Mouse (Mus musculus): ENCODE results near the gene Hmga2. TPM values are rescaled to one million over a fixed set of nuclear protein-coding genes. Genes with fewer than 3 reads are reported as not detected.

Hmga2 gene
- total and polyA plus RNA-seq, 3 experiments = 0.15 TPM; not detected in 2

DNA sequence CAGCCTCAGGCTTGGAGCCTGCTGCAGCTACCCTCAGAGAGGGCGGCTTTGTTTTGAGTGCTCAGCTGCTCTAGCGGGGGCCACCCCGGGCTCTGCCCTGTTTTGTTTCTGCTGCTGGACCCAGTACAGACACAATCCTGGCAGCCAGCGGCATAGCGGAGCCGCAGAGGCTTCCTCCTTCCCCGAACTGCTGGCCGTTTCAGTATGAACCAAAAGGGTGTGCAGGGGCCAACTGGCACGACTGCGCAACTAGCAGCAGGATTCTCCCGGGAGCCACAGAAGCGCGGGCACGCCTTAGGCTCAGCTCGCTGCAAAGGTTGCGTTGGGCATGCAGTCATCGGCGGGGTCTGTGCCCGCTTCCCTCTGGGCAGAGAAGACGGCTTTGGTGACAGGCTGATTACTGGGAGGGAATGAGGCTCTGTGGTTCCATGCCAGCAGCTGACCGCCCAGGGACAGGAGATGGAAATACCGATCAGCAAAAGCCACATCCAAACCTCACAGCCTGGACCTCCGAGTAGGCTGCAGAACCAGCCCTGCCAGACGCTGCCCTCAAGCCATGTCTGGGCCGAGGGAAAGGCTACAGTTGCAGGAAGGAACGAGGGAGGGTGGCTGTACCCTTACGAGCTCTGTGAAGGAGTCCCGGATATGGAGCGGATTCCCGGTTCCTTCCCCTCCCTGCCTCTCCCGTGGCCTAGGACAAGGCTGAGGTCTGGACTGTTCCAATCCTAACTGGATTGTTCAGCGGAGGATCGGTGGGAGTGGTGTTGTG lies 47.7 kb downstream of the Hmga2 start:
- DNase-seq (ENCODE audit: low read depth, low spot score) = no peak
- Histone ChIP-seq H3K79me2 (ENCODE audit: control insufficient read depth, insufficient read depth, low read length, poor library complexity) (no peaks in the 10 kb centered on the region), H3K9me3 (replicated peaks; ENCODE audit: insufficient read depth, low read length) (no peaks in the 10 kb centered on the region), H3K27ac (ENCODE audit: control insufficient read depth, low read depth, low read length) (no peak overlapping the region), H3K4me3 (ENCODE audit: control insufficient read depth in 1 of 2, insufficient read depth in 1 of 2, low read depth in 2 of 2, low read length in 2 of 2) (no peak overlapping the region), H3K36me3 (ENCODE audit: control insufficient read depth in 1 of 2, insufficient read depth in 2 of 2, low read length in 2 of 2) (no peaks in the 10 kb centered on the region), H3K27me3 (ENCODE audit: control insufficient read depth in 1 of 2, insufficient read depth in 2 of 2, low read length in 2 of 2) (no peaks in the 10 kb centered on the region), H3K9ac (ENCODE audit: control insufficient read depth, low read depth, low read length, poor library complexity, severe bottlenecking) (no peak overlapping the region), H3K4me1 (ENCODE audit: control insufficient read depth in 1 of 2, insufficient read depth in 2 of 2, low read length in 2 of 2) (no peaks in the 10 kb centered on the region)
- TF ChIP-seq MAFK (IDR thresholded peaks at IDR 0.05; ENCODE audit: borderline replicate concordance, low read depth, low read length) = no peak
- TF ChIP-seq CHD1 (IDR thresholded peaks at IDR 0.05; ENCODE audit: low read depth, low read length) = no peak
- TF ChIP-seq TCF12 (IDR thresholded peaks at IDR 0.05; ENCODE audit: low read depth, low read length) = no peak
- TF ChIP-seq MYB (IDR thresholded peaks at IDR 0.05; ENCODE audit: low read depth, low read length) = no peak
- TF ChIP-seq NELFE (IDR thresholded peaks at IDR 0.05; ENCODE audit: low read depth, low read length) = no peak
- no peak for TF ChIP-seq USF2 (IDR thresholded peaks at IDR 0.05; ENCODE audit: borderline replicate concordance in 1 of 2, insufficient read depth in 1 of 2, low read depth in 1 of 2, low read length in 2 of 2)
- no peak for TF ChIP-seq MXI1 (IDR thresholded peaks at IDR 0.05; ENCODE audit: low read depth, low read length)
- no peak for TF ChIP-seq MEF2A (IDR thresholded peaks at IDR 0.05; ENCODE audit: extremely low read depth, insufficient replicate concordance, low read depth, low read length, poor library complexity, severe bottlenecking)
- no peak for TF ChIP-seq ZMIZ1 (IDR thresholded peaks at IDR 0.05; ENCODE audit: low read depth, low read length)
- TF ChIP-seq POLR2AphosphoS5 (IDR thresholded peaks at IDR 0.05; ENCODE audit: borderline replicate concordance, low read depth, low read length) = no peak
- no peak for TF ChIP-seq ETS1 (IDR thresholded peaks at IDR 0.05; ENCODE audit: low read depth, low read length)
- TF ChIP-seq JUND (IDR thresholded peaks at IDR 0.05; ENCODE audit: low read depth, low read length) = no peak
- TF ChIP-seq SIN3A (IDR thresholded peaks at IDR 0.05; ENCODE audit: low read length) = no peak
- no peak for TF ChIP-seq MAX (IDR thresholded peaks at IDR 0.05; ENCODE audit: low read length)
- TF ChIP-seq TAL1 (IDR thresholded peaks at IDR 0.05; ENCODE audit: low read length) = no peak
- TF ChIP-seq MAZ (IDR thresholded peaks at IDR 0.05; ENCODE audit: low read depth, low read length) = no peak
- no peak for TF ChIP-seq ZNF384 (IDR thresholded peaks at IDR 0.05; ENCODE audit: low read depth, low read length)

DNA sequence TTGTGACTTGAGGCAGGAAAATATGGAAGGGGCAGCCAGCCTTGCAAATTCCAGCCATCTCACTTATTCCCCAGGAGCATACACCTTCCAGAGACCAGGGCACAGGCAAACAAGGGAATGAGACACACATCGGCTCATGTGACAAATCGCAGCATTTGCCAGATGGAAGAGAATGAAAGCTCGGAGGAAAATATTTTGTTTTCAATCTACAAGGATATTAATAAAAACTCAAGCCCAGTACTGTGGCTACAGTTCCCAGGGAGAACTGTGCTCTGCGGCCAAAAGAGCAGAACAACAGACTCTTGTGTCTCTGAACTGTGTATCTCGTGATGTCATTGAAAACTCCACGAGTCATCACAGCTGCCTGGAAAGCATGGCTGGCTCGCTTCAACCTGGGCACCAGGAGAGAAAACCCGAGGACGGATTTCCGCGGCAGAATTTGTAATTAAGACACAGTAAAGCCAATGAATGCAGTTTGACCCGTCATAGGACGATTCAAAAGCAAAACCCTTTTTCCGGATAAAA lies 50.1 kb downstream of the Hmga2 start:
- Histone ChIP-seq H3K27ac (ENCODE audit: control insufficient read depth, low read depth, low read length) (no peak overlapping the region), H3K4me3 (ENCODE audit: control insufficient read depth in 1 of 2, insufficient read depth in 1 of 2, low read depth in 2 of 2, low read length in 2 of 2) (no peak overlapping the region), H3K9me3 (replicated peaks; ENCODE audit: insufficient read depth, low read length) (no peaks in the 10 kb centered on the region), H3K9ac (ENCODE audit: control insufficient read depth, low read depth, low read length, poor library complexity, severe bottlenecking) (no peak overlapping the region), H3K36me3 (ENCODE audit: control insufficient read depth in 1 of 2, insufficient read depth in 2 of 2, low read length in 2 of 2) (no peaks in the 10 kb centered on the region), H3K27me3 (ENCODE audit: control insufficient read depth in 1 of 2, insufficient read depth in 2 of 2, low read length in 2 of 2) (no peaks in the 10 kb centered on the region), H3K79me2 (ENCODE audit: control insufficient read depth, insufficient read depth, low read length, poor library complexity) (no peaks in the 10 kb centered on the region), H3K4me1 (ENCODE audit: control insufficient read depth in 1 of 2, insufficient read depth in 2 of 2, low read length in 2 of 2) (no peaks in the 10 kb centered on the region)
- TF ChIP-seq RAD21 (IDR thresholded peaks at IDR 0.05; ENCODE audit: low read depth, low read length) (no peak), EP300 (IDR thresholded peaks at IDR 0.05; ENCODE audit: low read depth in 1 of 2, low read length in 2 of 2) (no peak), SIN3A (IDR thresholded peaks at IDR 0.05; ENCODE audit: low read length) (no peak), MEF2A (IDR thresholded peaks at IDR 0.05; ENCODE audit: extremely low read depth, insufficient replicate concordance, low read depth, low read length, poor library complexity, severe bottlenecking) (no peak), ZMIZ1 (IDR thresholded peaks at IDR 0.05; ENCODE audit: low read depth, low read length) (no peak), KAT2A (conservative IDR thresholded peaks at IDR 0.05; ENCODE audit: low read depth, low read length) (no peak), MAFK (IDR thresholded peaks at IDR 0.05; ENCODE audit: borderline replicate concordance, low read depth, low read length) (no peak), UBTF (IDR thresholded peaks at IDR 0.05; ENCODE audit: borderline replicate concordance, insufficient read depth, low read depth, low read length) (no peak), NELFE (IDR thresholded peaks at IDR 0.05; ENCODE audit: low read depth, low read length) (no peak), BHLHE40 (IDR thresholded peaks at IDR 0.05; ENCODE audit: borderline replicate concordance, low read depth, low read length) (no peak), POLR2AphosphoS2 (IDR thresholded peaks at IDR 0.05; ENCODE audit: low read length) (no peak)
- DNase-seq (ENCODE audit: low read depth, low spot score) = no peak
